Mouse (Mus musculus) liver, adult 2 months (tissue): ENCODE results near the gene Nek7.

Source experiments
- CTCF ChIP-seq: fragments of 200-500 bp; IDR thresholded peaks from 2 replicates; pipeline ENCODE4 v1.5.1; 2011; ENCODE audit warnings: low read depth, low read length, control low read depth
- POLR2A ChIP-seq: fragments of 200-500 bp; IDR thresholded peaks from 2 replicates; pipeline ENCODE4 v1.6.1; 2011; ENCODE audit warnings: low read length, control low read depth; ENCODE audit not compliant: insufficient read depth; ENCODE audit errors: extremely low read depth

GRCm38 (mm10) chr1:138586891-138587290, 33.0 kb downstream of the Nek7 start:
- TF ChIP-seq CTCF = no peak
- TF ChIP-seq POLR2A = no peak
